Mouse (Mus musculus) megakaryocyte progenitor cell, adult 5-6 weeks (primary cell): ENCODE measurements around the gene Mtx1. TPM values are rescaled to one million over a fixed set of nuclear protein-coding genes. Genes with fewer than 3 reads are reported as not detected.

Experiments used
- ATAC-seq: replicated peaks from 2 replicates; pipeline ENCODE4 v1.8.0; 2016; ENCODE audit warnings: mild to moderate bottlenecking, moderate TSS enrichment, inconsistent platforms; ENCODE audit not compliant: poor library complexity
- total RNA-seq, 2 experiments: library from RNA; stranded (forward) in 1 of 2; stranded (reverse) in 1 of 2; fragments of 157-497, 149-512 nt in 1 of 2; fragments of 200-1000 nt in 1 of 2; gene quantifications; 2 replicates each; pipeline versions ENCODE4 v1.2.3 to v1.2.4; 2015 to 2017

Mtx1 gene
- 70.4 and 95.6 TPM in 2 replicates for total RNA-seq (2015)
- 66.1 and 95.2 TPM in 2 replicates for total RNA-seq (2017)

- no peak for ATAC-seq
These were observed at the start of gene Mtx1 for GRCm38 (mm10) chr3:89226900-89227299. Gene Mtx1 (minus strand): TSS chr3:89227088.

GRCm38 (mm10) chr3:89276061-89276460, 49.2 kb upstream of the Mtx1 start:
- no peak for ATAC-seq

DNA sequence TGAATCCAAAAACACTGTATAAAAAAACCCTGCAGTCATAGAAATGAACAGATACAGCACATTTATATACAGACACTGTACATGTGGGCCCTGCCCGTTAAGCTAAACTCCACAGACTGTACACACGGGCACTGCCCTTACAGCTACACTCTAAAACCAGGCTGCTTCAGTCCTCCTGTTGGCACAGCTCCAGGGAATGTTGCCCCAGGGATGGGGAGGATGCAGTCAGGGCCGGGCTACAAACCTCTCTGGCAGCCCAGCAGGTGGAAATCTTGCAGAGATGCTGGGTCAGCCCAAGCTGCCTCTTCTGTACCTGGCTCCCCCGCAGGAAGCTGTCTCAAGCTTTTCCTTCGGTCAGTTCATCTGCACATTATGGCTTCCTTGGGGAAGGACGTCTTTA, 44.9 kb upstream of the Mtx1 start:
- no peak for ATAC-seq

- ATAC-seq, result no peak
These were observed 44.0 kb upstream of the Mtx1 start for GRCm38 (mm10) chr3:89270891-89271290.

GRCm38 (mm10) chr3:89270051-89270755, 43.3 kb upstream of the Mtx1 start, which contains the start of gene Slc50a1:
Gene Slc50a1 (minus strand): TSS chr3:89270570.
- peak; percentile 72 for ATAC-seq

DNA sequence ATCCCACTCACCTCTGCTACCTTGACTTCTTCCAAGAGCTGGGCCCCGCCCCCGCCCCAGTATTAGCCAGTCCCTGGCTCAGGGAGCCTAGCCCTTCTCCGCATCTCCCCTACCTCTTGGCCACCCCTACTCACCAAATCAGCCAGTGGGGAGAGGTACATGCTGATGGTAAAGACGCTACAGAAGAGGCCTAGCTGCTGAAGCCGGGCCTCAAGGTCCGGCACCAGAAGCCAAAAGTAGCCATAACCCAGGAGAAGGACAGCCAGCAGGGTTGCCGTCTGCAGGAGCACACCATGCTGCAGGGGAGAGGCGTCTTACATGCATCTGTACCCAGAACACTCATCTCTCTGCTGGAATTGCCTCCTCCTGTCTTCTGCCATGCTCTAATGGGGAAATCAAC, 42.0 kb upstream of the Mtx1 start:
- no peak for ATAC-seq

- peak; percentile 85 for ATAC-seq
These were observed 39.6 kb upstream of the Mtx1 start for GRCm38 (mm10) chr3:89266439-89266893.

DNA sequence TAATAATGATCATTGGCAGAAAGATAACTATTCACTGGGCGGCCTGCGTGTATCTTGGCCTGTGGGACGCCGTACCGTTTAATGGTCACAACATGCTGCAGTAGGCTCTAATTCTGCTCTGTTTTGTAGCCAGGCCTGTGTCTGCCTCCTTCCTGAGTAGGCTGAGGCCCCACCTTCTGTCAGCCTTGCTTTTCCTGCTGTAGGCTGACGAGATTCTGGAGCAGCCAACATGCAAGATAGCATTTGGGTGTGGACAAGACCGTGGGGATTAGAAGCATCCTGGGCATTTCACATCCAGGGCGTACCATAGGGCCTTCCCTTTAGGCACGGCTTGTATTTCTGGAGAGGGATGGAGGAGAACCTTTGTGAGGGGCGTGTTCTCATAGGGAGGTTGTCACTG, 35.5 kb upstream of the Mtx1 start:
- no peak for ATAC-seq

GRCm38 (mm10) chr3:89260211-89260610, 33.3 kb upstream of the Mtx1 start:
- no peak for ATAC-seq

DNA sequence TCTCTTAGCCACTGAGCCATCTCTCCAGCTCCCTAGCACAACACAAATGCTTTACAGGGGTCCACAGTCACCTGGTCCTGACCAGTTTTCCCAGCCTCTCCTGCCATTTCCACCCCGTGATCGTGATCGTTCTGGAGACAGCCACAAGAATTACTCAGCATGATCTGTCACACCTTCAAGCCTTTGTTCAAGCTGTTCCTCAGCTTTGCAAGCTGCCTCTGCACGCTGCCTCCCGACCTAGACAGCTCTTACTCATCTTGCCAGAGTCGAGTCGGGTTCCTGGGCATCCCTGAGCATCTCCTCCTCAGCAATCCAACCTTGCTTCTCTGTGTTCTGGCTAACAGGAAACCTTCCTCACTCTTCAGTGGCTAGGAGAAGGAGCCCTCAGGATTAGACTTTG, 32.2 kb upstream of the Mtx1 start, which contains the start of gene Dpm3:
Gene Dpm3, plus strand, starts transcription at position 283 of the 400 bp plus-strand sequence.
- no peak for ATAC-seq

- no peak for ATAC-seq
These were observed 29.3 kb upstream of the Mtx1 start for GRCm38 (mm10) chr3:89256177-89256576.

GRCm38 (mm10) chr3:89254994-89255393, 28.1 kb upstream of the Mtx1 start:
- ATAC-seq, result peak; percentile 49

GRCm38 (mm10) chr3:89251365-89251895, 24.5 kb upstream of the Mtx1 start:
- ATAC-seq, result peak; percentile 70

DNA sequence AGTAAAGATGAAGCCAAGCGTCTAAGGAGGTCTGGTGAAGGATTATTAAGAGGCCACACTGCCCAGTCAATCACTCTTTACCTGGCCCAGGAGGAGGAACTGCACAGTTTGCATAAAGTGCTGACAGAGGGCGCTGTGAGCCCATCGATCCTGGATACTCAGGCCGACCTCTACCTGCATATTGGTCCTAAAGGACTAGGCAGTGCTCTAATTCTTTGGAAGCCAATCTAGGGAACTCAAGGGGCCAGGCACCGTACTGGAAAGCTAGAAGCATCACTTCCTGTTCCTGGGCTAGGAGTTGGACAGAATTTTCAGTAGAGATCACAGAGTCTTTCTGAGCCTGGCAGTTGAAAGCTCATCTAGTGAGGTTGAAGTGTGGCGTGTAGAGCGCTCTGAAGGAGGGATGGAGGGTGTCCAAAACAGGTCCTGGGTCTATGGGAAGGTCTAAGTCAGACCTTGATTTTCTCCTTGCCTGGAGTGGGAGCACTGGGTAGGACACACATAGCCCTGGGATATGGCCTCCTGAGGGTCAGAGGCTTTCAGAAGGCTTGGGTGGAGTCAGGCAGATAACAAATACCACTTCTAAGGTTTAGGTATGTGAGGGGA, 23.6 kb upstream of the Mtx1 start:
- ATAC-seq, result peak; percentile 29; the same call in 1 of the 2 replicates

DNA sequence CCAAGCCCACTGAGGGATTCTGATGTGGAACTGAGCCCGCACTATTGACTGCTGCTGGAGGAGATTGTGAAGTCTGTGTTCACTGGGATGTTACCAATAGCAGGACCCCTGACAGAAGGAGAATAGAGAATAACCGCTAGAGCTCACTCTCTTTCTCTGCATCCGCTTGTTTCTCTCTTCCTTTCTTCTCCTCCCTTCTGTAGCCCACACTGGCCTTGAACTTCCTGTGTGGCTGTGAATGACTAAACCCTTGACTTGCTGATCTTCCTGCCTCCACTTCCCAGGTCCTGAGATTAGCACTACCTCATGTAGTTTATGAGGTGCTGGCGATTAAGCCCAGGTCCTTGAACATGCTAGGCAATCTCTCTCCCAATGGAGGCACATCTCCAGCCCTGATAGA, 20.6 kb upstream of the Mtx1 start:
- no peak for ATAC-seq

DNA sequence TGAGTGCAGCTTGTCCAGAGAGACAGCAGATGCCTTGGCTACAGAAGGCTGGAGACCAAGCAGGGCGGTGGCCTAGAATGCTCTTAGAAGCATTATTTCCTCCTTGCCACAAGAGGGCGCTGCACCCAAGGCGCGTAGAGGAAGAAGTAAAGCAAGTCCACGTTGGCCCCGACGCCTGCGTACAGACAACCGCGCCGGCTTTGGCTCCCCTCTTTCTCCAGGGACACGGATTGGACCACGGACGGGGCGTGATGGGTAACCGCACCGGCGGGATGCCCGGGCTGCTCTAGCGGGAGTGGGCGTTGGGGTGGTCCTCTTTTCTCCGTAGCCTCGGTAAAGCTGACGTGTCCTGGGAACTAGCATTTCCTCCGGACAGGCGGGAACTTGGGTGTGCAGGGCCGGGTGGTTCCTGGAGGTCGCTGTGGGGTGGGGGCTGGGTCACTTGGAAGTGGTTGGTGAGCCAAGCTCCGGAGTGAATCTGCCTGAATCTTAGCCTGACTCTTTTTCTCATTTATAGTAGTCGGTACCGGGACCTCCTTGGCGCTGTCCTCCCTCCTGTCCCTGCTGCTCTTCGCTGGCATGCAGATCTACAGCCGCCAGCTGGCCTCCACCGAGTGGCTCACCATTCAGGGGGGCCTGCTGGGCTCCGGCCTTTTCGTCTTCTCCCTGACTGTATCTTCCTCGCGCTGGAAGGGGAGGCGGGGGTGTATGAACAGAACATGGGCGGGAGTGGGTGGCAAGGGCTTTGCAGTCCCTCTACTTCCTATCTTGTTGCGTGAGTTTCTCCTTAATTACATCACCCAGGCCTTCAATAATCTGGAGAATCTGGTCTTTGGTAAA, 19.6 kb upstream of the Mtx1 start, which contains the start of gene Trim46:
Gene Trim46, minus strand, starts transcription at position 49 of the 840 bp plus-strand sequence.
- peak; percentile 78 for ATAC-seq

DNA sequence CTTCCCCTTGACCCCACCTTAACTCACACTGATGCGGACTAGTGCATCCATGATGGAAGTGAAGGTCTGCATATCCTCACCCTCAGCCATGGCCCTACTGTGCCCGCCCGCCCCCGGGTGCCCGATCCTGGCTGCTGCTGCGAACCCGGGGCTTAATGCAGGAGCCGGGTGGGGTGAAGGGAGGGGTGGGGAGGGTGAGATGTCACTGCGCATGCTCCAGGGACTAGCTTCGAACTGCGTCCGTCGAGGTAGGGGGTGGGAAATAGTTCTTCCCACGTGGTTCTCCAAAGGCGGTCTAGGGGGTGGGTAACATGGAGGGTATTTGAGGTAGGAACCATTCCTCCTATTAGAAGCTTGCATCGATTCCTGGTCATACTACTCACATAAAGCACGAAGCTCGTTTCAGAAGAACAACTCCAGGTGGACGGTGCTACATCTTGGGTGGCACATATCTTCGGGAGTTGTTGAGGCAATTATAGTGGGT, 18.8 kb upstream of the Mtx1 start, which contains the start of gene Krtcap2:
Gene Krtcap2, plus strand, starts transcription at position 279 of the 484 bp plus-strand sequence.
- ATAC-seq, result no peak

DNA sequence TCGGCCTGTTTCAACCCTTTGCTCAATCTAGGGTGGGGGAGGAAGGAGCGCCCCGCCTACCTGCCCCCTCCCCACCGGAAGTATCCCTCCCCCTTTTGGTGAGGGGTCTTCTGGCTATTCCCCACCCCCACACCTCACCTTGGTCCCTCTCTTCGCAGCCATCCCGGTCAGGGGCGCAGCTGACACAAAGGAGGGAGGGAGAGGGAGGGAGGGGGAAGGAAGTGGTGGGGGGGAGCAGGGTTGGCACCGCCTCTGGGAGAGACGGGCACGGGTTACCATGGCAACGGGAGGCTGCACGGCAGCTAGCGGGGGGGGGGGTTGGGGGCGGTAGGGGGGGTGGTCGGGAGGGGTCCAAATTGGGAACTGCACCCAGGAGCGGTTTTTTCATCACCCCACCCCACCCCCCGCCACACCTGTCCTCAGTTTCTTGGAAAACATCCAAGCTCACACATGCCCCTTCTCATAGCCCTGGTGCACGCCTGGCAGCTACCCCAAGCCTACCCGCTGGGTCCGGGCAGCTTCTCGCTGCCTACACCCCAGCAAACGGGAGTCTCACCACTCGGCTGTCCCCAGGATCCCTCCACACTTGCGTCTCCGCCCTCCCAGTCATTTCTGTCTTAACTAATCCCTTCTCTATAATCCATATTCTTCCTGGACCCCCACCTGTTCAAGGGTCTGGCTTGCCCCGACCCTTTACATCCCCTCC, 18.2 kb upstream of the Mtx1 start:
- ATAC-seq, result no peak

- ATAC-seq, result peak; percentile 24; the same call in 1 of the 2 replicates
These were observed 17.5 kb upstream of the Mtx1 start for GRCm38 (mm10) chr3:89244158-89244981.
